Mouse (Mus musculus) intestine, embryonic 14.5 days (tissue): Measurements from ENCODE around the gene Crispld2. TPM values are rescaled to one million over a fixed set of nuclear protein-coding genes. Genes with fewer than 3 reads are reported as not detected.
A peak's percentile ranks its signal among the peaks of the same experiment; 100 is the strongest.

Experiments
- ATAC-seq: fragments of 200-750 bp; cut with Nextera tagmentation; replicated peaks from 2 replicates; pipeline ENCODE4 v1.8.0; 2017; ENCODE audit warnings: low read depth, moderate number of reproducible peaks, moderate TSS enrichment, moderate library complexity; ENCODE audit not compliant: low FRiP score, low TSS enrichment
- DNase-seq: peaks from one replicate; pipeline ENCODE4 v3.0.0-alpha.2; 2018; ENCODE audit warnings: low spot score
- H3K27ac ChIP-seq: fragments of 300-500 bp; sonication (generic); 2 replicates; pipeline ENCODE4 v1.5.1; 2014; ENCODE audit warnings: low read depth, mild to moderate bottlenecking, control low read depth
- H3K27me3 ChIP-seq: fragments of 300-500 bp; sonication (generic); replicated peaks from 2 replicates; pipeline ENCODE4 v1.6.1; 2014; ENCODE audit warnings: low read length, control low read depth; ENCODE audit not compliant: control insufficient read depth, insufficient read depth
- H3K36me3 ChIP-seq: fragments of 300-500 bp; sonication (generic); 2 replicates; pipeline ENCODE4 v1.6.1; 2014; ENCODE audit warnings: low read length, control low read depth; ENCODE audit not compliant: control insufficient read depth, insufficient read depth
- H3K4me1 ChIP-seq: fragments of 300-500 bp; sonication (generic); replicated peaks from 2 replicates; pipeline ENCODE4 v1.6.1; 2014; ENCODE audit warnings: low read length, control low read depth, mixed read lengths; ENCODE audit not compliant: control insufficient read depth, insufficient read depth
- H3K4me2 ChIP-seq: fragments of 300-500 bp; sonication (generic); 2 replicates; pipeline ENCODE4 v1.6.1; 2014; ENCODE audit warnings: low read length
- H3K4me3 ChIP-seq: fragments of 300-500 bp; sonication (generic); 2 replicates; pipeline ENCODE4 v1.5.1; 2014; ENCODE audit warnings: low read depth, low read length, control low read depth, mixed read lengths
- H3K9ac ChIP-seq: fragments of 300-500 bp; sonication (generic); 2 replicates; pipeline ENCODE4 v1.6.1; 2014; ENCODE audit warnings: mild to moderate bottlenecking, low read length
- H3K9me3 ChIP-seq: fragments of 300-500 bp; sonication (generic); 2 replicates; pipeline ENCODE4 v1.6.1; 2016; ENCODE audit warnings: low read length, control low read depth; ENCODE audit not compliant: control insufficient read depth
- WGBS: fragments of 180-500 bp; shearing (Covaris S2); extraction: QIAGEN DNeasy Blood & Tissue Kit; methylation state at CpG from one replicate; pipeline ENCODE4 v1.1.7; 2014; 5-methylcytosine and 5-hydroxymethylcytosine counted together
- polyA plus RNA-seq: library from polyadenylated mRNA; unstranded; fragments of >200 nt; fragmentation: Nextera tagmentation; extraction: Ambion mirVana; gene quantifications from 2 replicates; pipeline ENCODE4 v1.2.1, GENCODE M21; 2014

Gene Crispld2
- polyA plus RNA-seq, 1 experiment from 2014 or later, result 18.0 TPM

- H3K27me3 ChIP-seq, result no peaks in the 10 kb centered on the region
- ATAC-seq (no peak), DNase-seq (no peak)
- H3K4me2 ChIP-seq, result no peak overlapping the region
- H3K4me1 ChIP-seq, result no peaks in the 10 kb centered on the region
- no peaks in the 10 kb centered on the region for H3K36me3 ChIP-seq
- WGBS, result 49% methylated on average over 19 of the region's 19 CpGs
- H3K27ac ChIP-seq, result no peak overlapping the region
- peaks cover 6% of the 10 kb centered on the region; the same call in 1 of the 2 replicates for H3K9me3 ChIP-seq
- H3K4me3 ChIP-seq, result no peak overlapping the region
- H3K9ac ChIP-seq, result no peak overlapping the region
Measured at GRCm38 (mm10) chr8:120067936-120068668, 75.9 kb downstream of the Crispld2 start.

DNA sequence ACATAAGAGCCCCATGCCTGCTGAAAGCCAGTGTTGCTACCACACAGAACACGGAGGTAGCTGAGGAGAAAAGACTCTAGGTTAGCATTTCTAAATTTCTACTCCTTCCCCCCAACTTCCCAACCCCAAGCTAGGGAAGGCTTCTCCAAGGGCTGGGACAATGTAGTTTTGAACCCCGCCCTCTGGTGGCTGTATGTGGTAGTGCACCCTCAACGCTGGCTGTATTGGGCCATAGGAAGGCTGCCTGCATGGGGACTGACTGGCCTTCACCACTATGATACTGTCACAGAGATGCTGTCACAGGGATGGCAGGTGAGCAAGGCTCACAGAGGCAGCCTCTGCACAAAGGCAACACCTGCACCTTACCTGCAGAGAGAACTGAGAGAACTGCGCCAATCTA is 79.4 kb downstream of the Crispld2 start:
- Histone ChIP-seq H3K27me3 (no peaks in the 10 kb centered on the region), H3K9me3 (peaks cover 6% of the 10 kb centered on the region; the same call in 1 of the 2 replicates), H3K4me3 (no peak overlapping the region), H3K27ac (no peak overlapping the region), H3K36me3 (no peaks in the 10 kb centered on the region), H3K9ac (no peak overlapping the region), H3K4me1 (no peaks in the 10 kb centered on the region), H3K4me2 (no peak overlapping the region)
- peak; percentile 65; the same call in 1 of the 2 replicates for ATAC-seq
- 25% methylated on average over 4 of the region's 4 CpGs for WGBS
- peak; percentile 94 for DNase-seq

DNA sequence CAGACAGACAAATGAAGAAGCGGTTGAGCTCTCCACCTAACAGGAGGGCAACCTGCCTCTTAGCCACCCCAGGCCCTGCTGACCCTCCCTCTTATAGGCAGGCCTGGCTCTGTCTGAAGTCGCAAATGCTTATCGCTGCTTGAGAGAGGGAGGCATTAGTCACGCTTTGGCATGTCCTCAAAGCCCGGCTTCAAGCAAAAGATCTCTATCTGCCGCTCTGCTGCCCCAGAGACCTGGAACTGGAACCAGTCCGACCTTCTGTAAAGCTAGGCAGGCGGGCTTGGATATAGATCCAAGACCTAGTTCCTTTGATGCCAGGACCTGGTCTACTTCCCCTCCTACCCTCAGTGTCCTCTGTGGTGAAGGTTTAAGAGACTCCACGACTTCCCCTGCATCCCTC is 80.0 kb downstream of the Crispld2 start:
- ATAC-seq (no peak), DNase-seq (peak; percentile 55)
- H3K4me3 ChIP-seq, result no peak overlapping the region
- H3K36me3 ChIP-seq, result no peaks in the 10 kb centered on the region
- 61% methylated on average over 9 of the region's 9 CpGs for WGBS
- H3K27me3 ChIP-seq, result no peaks in the 10 kb centered on the region
- no peak overlapping the region for H3K27ac ChIP-seq
- no peak overlapping the region for H3K4me2 ChIP-seq
- H3K4me1 ChIP-seq, result no peaks in the 10 kb centered on the region
- no peak overlapping the region for H3K9ac ChIP-seq
- H3K9me3 ChIP-seq, result peaks cover 3% of the 10 kb centered on the region; the same call in 1 of the 2 replicates

DNA sequence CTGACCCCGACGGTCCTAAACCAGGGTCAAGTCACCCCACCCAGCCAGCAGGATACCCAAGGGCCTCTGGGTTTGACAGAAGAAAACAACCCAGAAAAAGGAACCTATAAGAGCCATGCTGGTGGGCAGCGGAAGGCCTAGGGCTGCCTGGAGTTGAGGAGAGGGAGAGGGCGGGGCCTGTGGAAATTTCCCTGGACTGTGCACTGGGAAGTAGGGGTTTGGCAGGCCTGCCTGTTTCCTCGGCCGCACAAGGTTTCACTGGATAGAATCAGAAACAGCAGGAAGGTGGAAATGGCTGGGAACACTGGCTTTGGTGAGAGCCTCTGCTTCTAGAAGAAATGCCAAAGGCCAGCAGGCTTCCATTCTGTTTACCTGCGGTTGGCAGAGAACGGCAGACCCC is 80.6 kb downstream of the Crispld2 start:
- H3K27me3 ChIP-seq, result no peaks in the 10 kb centered on the region
- no peaks in the 10 kb centered on the region for H3K36me3 ChIP-seq
- no peaks in the 10 kb centered on the region for H3K9me3 ChIP-seq
- H3K4me1 ChIP-seq, result no peaks in the 10 kb centered on the region
- H3K4me3 ChIP-seq, result no peak overlapping the region
- H3K4me2 ChIP-seq, result no peak overlapping the region
- no peak overlapping the region for H3K27ac ChIP-seq
- ATAC-seq, result no peak
- H3K9ac ChIP-seq, result no peak overlapping the region
- WGBS, result 67% methylated on average over 8 of the region's 8 CpGs
- no peak for DNase-seq

DNA sequence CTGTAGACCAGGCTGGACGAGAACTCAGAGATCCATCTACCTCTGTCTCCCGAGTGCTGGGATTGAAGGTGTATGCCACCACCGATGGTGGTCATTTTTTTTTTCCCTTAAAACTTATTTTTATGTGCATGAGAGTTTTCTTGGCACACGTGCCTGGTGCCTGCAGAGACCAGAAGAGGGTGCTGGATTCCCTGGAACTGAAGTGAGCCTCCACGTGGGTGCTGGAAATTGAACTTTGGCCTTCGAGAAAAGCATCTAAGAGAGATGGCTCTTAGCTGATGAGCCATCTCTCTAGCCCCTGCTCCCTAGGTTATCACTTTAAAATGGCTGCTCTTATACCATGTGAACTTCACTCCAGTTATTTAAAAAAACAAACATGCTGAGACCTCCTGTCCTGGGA is 82.3 kb downstream of the Crispld2 start:
- Histone ChIP-seq H3K9me3 (no peaks in the 10 kb centered on the region), H3K36me3 (no peaks in the 10 kb centered on the region), H3K27me3 (no peaks in the 10 kb centered on the region), H3K4me2 (no peak overlapping the region), H3K9ac (no peak overlapping the region), H3K4me1 (no peaks in the 10 kb centered on the region), H3K27ac (no peak overlapping the region), H3K4me3 (no peak overlapping the region)
- 74% methylated on average over 6 of the region's 6 CpGs for WGBS
- no peak for DNase-seq
- ATAC-seq, result no peak

DNA sequence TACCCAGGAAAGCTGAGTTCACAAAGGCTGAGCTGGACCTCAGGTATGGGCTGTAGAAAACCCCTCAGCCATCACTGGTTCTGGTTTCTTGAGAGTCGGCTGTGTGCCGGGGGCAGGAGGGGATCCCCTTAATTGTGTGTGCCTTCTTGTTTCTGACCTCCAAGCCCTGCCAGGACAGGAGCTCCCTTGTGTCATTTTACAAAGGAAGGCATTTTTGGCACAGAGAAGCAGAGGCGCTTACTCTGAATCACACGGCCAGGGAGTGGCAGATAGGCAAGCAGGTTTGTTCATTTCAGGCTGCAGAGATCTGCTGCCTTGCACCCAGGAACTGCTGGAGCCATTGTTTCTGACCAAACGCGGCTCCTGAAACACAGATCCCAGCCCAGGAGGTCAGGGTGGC is 83.1 kb downstream of the Crispld2 start:
- DNase-seq (no peak), ATAC-seq (no peak)
- Histone ChIP-seq H3K27me3 (no peaks in the 10 kb centered on the region), H3K27ac (no peak overlapping the region), H3K4me3 (no peak overlapping the region), H3K36me3 (0 out of 2 replicates have a peak, but pooled peaks cover 1% of the 10 kb centered on the region), H3K9me3 (no peaks in the 10 kb centered on the region), H3K4me2 (no peak overlapping the region), H3K4me1 (no peaks in the 10 kb centered on the region), H3K9ac (no peak overlapping the region)
- 65% methylated on average over 6 of the region's 6 CpGs for WGBS

- no peaks in the 10 kb centered on the region for H3K4me1 ChIP-seq
- no peak overlapping the region for H3K9ac ChIP-seq
- no peaks in the 10 kb centered on the region for H3K9me3 ChIP-seq
- no peak overlapping the region for H3K4me3 ChIP-seq
- H3K27ac ChIP-seq, result no peak overlapping the region
- peak; percentile 90 for DNase-seq
- no peaks in the 10 kb centered on the region for H3K27me3 ChIP-seq
- H3K36me3 ChIP-seq, result peaks cover 26% of the 10 kb centered on the region
- 11% methylated on average over 10 of the region's 10 CpGs for WGBS
- ATAC-seq, result peak; percentile 64
- no peak overlapping the region for H3K4me2 ChIP-seq
Measured at GRCm38 (mm10) chr8:120078080-120078479, 85.8 kb downstream of the Crispld2 start.

GRCm38 (mm10) chr8:120079361-120079760 is 87.1 kb downstream of the Crispld2 start:
- no peak overlapping the region for H3K27ac ChIP-seq
- H3K27me3 ChIP-seq, result no peaks in the 10 kb centered on the region
- H3K4me2 ChIP-seq, result no peak overlapping the region
- no peak overlapping the region for H3K4me3 ChIP-seq
- H3K36me3 ChIP-seq, result peaks cover 32% of the 10 kb centered on the region
- DNase-seq (no peak), ATAC-seq (no peak)
- no peak overlapping the region for H3K9ac ChIP-seq
- no peaks in the 10 kb centered on the region for H3K9me3 ChIP-seq
- H3K4me1 ChIP-seq, result no peaks in the 10 kb centered on the region
- WGBS, result 61% methylated on average over 5 of the region's 5 CpGs

GRCm38 (mm10) chr8:120083261-120083660 is 91.0 kb downstream of the Crispld2 start:
- Histone ChIP-seq H3K4me3 (no peak overlapping the region), H3K27me3 (no peaks in the 10 kb centered on the region), H3K36me3 (peaks cover 69% of the 10 kb centered on the region), H3K9ac (no peak overlapping the region), H3K4me1 (no peaks in the 10 kb centered on the region), H3K9me3 (no peaks in the 10 kb centered on the region), H3K4me2 (no peak overlapping the region), H3K27ac (no peak overlapping the region)
- WGBS, result 94% methylated on average over 8 of the region's 8 CpGs
- ATAC-seq, result no peak
- DNase-seq, result no peak
